Mouse (Mus musculus) ES-E14 (cell line): Measurements from ENCODE around the gene Hist1h1t.

Source experiments
- CHD2 ChIP-seq: IDR thresholded peaks from 2 replicates; pipeline ENCODE4 v1.6.1; 2014; ENCODE audit warnings: mild to moderate bottlenecking, low read depth, low read length, inconsistent platforms
- HCFC1 ChIP-seq: IDR thresholded peaks from 2 replicates; pipeline ENCODE4 v1.6.1; 2012; ENCODE audit warnings: low read length, inconsistent platforms, borderline replicate concordance; ENCODE audit not compliant: insufficient read depth
- MAFK ChIP-seq: IDR thresholded peaks from 2 replicates; pipeline ENCODE4 v1.6.1; 2014; ENCODE audit warnings: mild to moderate bottlenecking, low read depth, low read length, inconsistent platforms; ENCODE audit not compliant: insufficient read depth
- ZNF384 ChIP-seq: IDR thresholded peaks from 2 replicates; pipeline ENCODE4 v1.6.1; 2012; ENCODE audit warnings: low read depth, low read length, inconsistent platforms

GRCm38 (mm10) chr13:23687181-23687580, 8.4 kb upstream of the Hist1h1t start:
- TF ChIP-seq MAFK, result no peak
- no peak for TF ChIP-seq ZNF384
- TF ChIP-seq HCFC1, result no peak
- TF ChIP-seq CHD2, result no peak
